Mouse (Mus musculus): ENCODE results near the gene Nrtn. TPM values are rescaled to one million over a fixed set of nuclear protein-coding genes. Genes with fewer than 3 reads are reported as not detected.
A peak's percentile ranks its signal among the peaks of the same experiment; 100 is the strongest.

Gene Nrtn
- polyA plus RNA-seq, 1 experiment from 2014 or later, result 6.3 TPM

DNA sequence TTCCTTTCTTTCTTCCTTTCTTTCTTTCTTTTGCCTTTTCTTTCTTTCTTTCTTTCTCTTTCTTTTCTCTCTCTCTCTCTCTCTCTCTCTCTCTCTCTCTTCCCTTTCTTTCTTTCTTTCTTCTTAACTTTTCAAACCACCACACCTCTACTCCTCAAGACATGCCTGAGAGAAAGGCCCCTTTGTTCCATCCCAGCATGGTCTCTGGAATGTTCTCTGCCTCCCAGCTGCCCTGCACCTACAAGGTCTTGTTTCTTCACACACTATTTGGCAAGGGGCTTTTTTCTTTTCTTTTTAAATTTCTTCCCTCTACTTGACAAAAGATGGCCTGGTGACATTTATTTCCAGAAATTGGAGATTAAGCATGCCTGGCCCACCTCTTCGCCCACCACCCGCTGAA, 27.7 kb downstream of the Nrtn start:
- no peak for DNase-seq (ENCODE audit: low spot score)
- no peaks in the 10 kb centered on the region for H3K27me3 ChIP-seq (ENCODE audit: control insufficient read depth, insufficient read depth, low read length)

DNA sequence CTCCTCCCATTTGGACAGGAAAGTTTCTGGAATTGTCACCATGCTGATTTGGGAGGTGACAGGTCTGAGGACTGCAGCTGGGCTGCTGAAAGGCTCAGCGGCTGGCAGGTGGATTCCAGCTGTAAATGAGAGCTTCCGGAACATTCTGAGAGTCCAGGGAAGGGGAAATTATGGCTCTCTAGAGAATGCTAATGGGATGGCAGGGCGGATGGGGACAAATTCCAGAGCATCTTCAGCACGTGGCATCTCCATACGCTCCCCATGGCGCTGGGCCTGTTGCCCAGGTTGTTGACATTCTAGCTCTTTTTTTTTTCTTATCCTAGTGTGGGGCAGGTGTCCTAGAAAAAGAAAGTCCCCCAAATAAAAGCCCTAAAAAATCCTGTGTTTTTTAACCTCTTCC, 28.2 kb downstream of the Nrtn start:
- Histone ChIP-seq H3K4me1 (ENCODE audit: control insufficient read depth, insufficient read depth, low read length) (peaks cover 3% of the 10 kb centered on the region; the same call in 1 of the 2 replicates), H3K4me2 (ENCODE audit: low read depth) (no peak overlapping the region), H3K27me3 (ENCODE audit: control insufficient read depth, insufficient read depth, low read length) (no peaks in the 10 kb centered on the region), H3K27ac (ENCODE audit: low read depth, low read length) (no peak overlapping the region), H3K36me3 (ENCODE audit: control insufficient read depth, insufficient read depth, low read length) (no peaks in the 10 kb centered on the region), H3K9me3 (ENCODE audit: control insufficient read depth, low read length) (no peaks in the 10 kb centered on the region), H3K9ac (ENCODE audit: low read length) (no peak overlapping the region), H3K4me3 (ENCODE audit: low read depth, low read length) (no peak overlapping the region)
- WGBS, result 50% methylated on average over 6 of the region's 6 CpGs
- DNase-seq (ENCODE audit: low spot score) (no peak), ATAC-seq (ENCODE audit: insufficient read depth, low FRiP score, low TSS enrichment) (no peak)

More for the DNA sequence above, 27.7 kb downstream of the Nrtn start:
- ATAC-seq (ENCODE audit: insufficient read depth, low FRiP score, low TSS enrichment), result no peak
- H3K4me1 ChIP-seq (ENCODE audit: control insufficient read depth, insufficient read depth, low read length), result peaks cover 3% of the 10 kb centered on the region; the same call in 1 of the 2 replicates
- no peaks in the 10 kb centered on the region for H3K36me3 ChIP-seq (ENCODE audit: control insufficient read depth, insufficient read depth, low read length)
- no peak overlapping the region for H3K4me3 ChIP-seq (ENCODE audit: low read depth, low read length)
- H3K27ac ChIP-seq (ENCODE audit: low read depth, low read length), result no peak overlapping the region
- no peak overlapping the region for H3K4me2 ChIP-seq (ENCODE audit: low read depth)
- 61% methylated on average over 2 of the region's 2 CpGs for WGBS
- no peak overlapping the region for H3K9ac ChIP-seq (ENCODE audit: low read length)
- no peaks in the 10 kb centered on the region for H3K9me3 ChIP-seq (ENCODE audit: control insufficient read depth, low read length)

DNA sequence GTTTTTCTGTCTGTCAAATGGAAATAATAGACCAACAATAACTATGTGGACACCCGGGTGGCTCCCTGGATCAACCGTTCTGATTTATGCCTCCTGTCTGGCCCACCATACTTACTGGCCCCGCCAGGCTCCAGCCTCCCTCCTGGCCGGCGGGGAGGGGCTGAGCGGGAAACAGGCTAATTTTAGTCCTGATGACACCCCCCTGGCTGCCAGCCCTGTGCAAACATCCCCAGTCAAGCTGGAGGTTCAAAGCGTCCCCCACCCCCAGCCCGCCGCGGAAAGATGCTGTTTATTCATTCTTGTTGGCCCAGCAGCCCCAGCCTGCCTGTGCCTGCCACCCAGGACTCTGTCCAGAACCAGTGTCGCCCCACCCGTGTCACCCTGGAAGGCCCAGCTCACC, 29.2 kb downstream of the Nrtn start:
- 27% methylated on average over 12 of the region's 12 CpGs for WGBS
- H3K9me3 ChIP-seq (ENCODE audit: control insufficient read depth, low read length), result no peaks in the 10 kb centered on the region
- H3K36me3 ChIP-seq (ENCODE audit: control insufficient read depth, insufficient read depth, low read length), result peaks cover 4% of the 10 kb centered on the region
- no peak overlapping the region for H3K9ac ChIP-seq (ENCODE audit: low read length)
- ATAC-seq (ENCODE audit: insufficient read depth, low FRiP score, low TSS enrichment) (no peak), DNase-seq (ENCODE audit: low spot score) (no peak)
- peaks cover 3% of the 10 kb centered on the region; the same call in 1 of the 2 replicates for H3K4me1 ChIP-seq (ENCODE audit: control insufficient read depth, insufficient read depth, low read length)
- no peaks in the 10 kb centered on the region for H3K27me3 ChIP-seq (ENCODE audit: control insufficient read depth, insufficient read depth, low read length)
- H3K4me3 ChIP-seq (ENCODE audit: low read depth, low read length), result no peak overlapping the region
- no peak overlapping the region; the same call in 1 of the 2 replicates for H3K4me2 ChIP-seq (ENCODE audit: low read depth)
- no peak overlapping the region for H3K27ac ChIP-seq (ENCODE audit: low read depth, low read length)

DNA sequence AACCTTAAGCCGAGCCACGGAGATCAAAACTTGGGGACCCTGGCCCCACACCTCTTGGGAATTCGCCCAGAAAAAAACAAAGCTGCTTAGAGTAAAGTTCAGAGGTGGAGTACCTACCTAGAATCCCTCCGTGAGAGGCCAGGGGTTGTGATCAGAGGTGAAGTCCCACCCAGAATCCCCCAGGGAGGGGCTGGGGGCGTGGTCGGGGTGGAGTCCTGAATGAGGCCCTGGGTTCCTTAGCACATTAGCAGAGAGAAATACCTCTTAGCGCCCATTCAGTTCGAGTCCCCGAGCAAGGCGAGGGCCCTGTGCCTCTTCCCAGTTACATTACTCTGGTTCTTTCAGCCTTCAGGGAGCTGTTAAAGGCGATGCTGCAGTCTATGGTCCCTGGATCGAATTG, 29.7 kb downstream of the Nrtn start:
- no peak for ATAC-seq (ENCODE audit: insufficient read depth, low FRiP score, low TSS enrichment)

DNA sequence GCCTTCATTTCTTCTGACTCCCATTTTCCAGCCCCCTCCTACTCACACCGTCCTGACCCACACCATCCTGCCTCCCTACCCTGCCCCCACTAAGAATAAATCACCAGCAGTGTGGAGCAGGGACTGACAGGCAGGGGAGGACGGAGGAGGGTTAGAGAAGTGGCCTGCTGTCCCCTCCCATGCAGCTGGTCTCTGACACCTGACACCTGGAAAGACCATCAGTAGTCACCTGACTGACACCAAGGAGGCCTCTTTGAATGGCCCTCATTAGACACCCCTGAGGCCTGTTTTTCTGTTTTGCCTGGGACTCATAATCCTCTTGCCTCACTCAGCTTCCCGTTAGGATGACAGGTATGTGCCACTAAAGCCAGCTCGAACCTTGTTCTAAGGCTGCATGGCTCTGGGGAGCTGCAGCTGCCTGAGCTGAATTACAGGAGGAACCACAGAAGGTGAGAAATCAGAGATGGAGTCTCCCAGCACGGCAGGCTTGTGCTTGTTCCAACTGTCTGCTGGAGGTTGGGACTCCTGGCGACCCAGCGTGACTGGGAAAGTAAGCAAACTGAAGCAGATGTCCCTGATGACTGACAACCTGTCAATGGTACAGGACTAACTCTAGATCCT, 30.2 kb downstream of the Nrtn start:
- Histone ChIP-seq H3K4me2 (ENCODE audit: low read depth) (no peak overlapping the region), H3K9me3 (ENCODE audit: control insufficient read depth, low read length) (no peaks in the 10 kb centered on the region), H3K4me3 (ENCODE audit: low read depth, low read length) (no peak overlapping the region), H3K27me3 (ENCODE audit: control insufficient read depth, insufficient read depth, low read length) (no peaks in the 10 kb centered on the region), H3K4me1 (ENCODE audit: control insufficient read depth, insufficient read depth, low read length) (peaks cover 3% of the 10 kb centered on the region; the same call in 1 of the 2 replicates), H3K36me3 (ENCODE audit: control insufficient read depth, insufficient read depth, low read length) (peaks cover 4% of the 10 kb centered on the region), H3K9ac (ENCODE audit: low read length) (no peak overlapping the region), H3K27ac (ENCODE audit: low read depth, low read length) (no peak overlapping the region)
- WGBS, result 7% methylated on average over 7 of the region's 7 CpGs
- DNase-seq (ENCODE audit: low spot score) (no peak), ATAC-seq (ENCODE audit: insufficient read depth, low FRiP score, low TSS enrichment) (no peak)

More for the DNA sequence above, 29.7 kb downstream of the Nrtn start:
- H3K27me3 ChIP-seq (ENCODE audit: control insufficient read depth, insufficient read depth, low read length), result no peaks in the 10 kb centered on the region
- no peak overlapping the region for H3K27ac ChIP-seq (ENCODE audit: low read depth, low read length)
- no peak overlapping the region; the same call in 1 of the 2 replicates for H3K4me2 ChIP-seq (ENCODE audit: low read depth)
- WGBS, result 10% methylated on average over 12 of the region's 12 CpGs
- no peaks in the 10 kb centered on the region for H3K9me3 ChIP-seq (ENCODE audit: control insufficient read depth, low read length)
- H3K9ac ChIP-seq (ENCODE audit: low read length), result no peak overlapping the region
- peaks cover 4% of the 10 kb centered on the region for H3K36me3 ChIP-seq (ENCODE audit: control insufficient read depth, insufficient read depth, low read length)
- H3K4me1 ChIP-seq (ENCODE audit: control insufficient read depth, insufficient read depth, low read length), result peaks cover 3% of the 10 kb centered on the region; the same call in 1 of the 2 replicates
- no peak for DNase-seq (ENCODE audit: low spot score)
- no peak overlapping the region for H3K4me3 ChIP-seq (ENCODE audit: low read depth, low read length)

DNA sequence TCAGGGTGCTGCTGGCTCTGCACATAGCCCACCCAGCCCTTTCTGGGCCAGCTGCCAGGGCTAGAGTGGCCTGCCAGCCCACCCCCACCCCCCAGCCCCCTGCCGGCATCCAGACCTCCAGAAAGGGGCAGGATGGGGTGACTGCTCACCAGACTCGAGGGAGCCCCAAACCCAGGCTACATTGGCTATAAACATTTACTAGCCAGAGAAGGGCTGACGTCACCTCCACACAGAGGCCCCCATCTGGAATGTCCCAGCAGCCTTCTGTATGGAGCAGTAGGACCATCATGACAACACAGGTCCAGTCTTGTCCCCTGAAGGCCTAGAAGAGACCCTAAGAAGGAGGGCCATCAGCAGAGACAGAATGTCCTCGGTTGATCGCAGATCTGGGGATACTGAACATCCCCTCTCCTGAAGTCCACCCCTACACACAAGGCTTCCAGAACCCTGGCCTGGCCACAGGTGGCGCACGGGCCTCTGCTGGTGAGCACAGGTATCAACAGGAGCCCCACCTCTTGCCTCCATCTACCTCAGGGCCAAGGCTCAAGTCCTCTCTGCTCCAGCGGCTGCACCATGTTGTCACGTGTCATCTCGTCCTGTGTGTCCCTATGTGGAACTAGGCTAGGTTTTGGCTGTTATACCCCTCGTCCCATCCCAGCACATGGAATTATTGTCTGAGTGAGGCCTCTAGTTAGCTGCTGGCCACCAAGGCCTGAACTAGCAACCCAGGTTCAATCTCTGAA, 33.7 kb downstream of the Nrtn start:
- no peak overlapping the region for H3K4me2 ChIP-seq (ENCODE audit: low read depth)
- H3K9ac ChIP-seq (ENCODE audit: low read length), result no peak overlapping the region
- H3K4me3 ChIP-seq (ENCODE audit: low read depth, low read length), result no peak overlapping the region
- no peaks in the 10 kb centered on the region for H3K27me3 ChIP-seq (ENCODE audit: control insufficient read depth, insufficient read depth, low read length)
- peaks cover 6% of the 10 kb centered on the region for H3K36me3 ChIP-seq (ENCODE audit: control insufficient read depth, insufficient read depth, low read length)
- DNase-seq (ENCODE audit: low spot score) (no peak), ATAC-seq (ENCODE audit: insufficient read depth, low FRiP score, low TSS enrichment) (no peak)
- peaks cover 3% of the 10 kb centered on the region for H3K4me1 ChIP-seq (ENCODE audit: control insufficient read depth, insufficient read depth, low read length)
- H3K27ac ChIP-seq (ENCODE audit: low read depth, low read length), result no peak overlapping the region
- WGBS, result 88% methylated on average over 11 of the region's 11 CpGs
- no peaks in the 10 kb centered on the region for H3K9me3 ChIP-seq (ENCODE audit: control insufficient read depth, low read length)

DNA sequence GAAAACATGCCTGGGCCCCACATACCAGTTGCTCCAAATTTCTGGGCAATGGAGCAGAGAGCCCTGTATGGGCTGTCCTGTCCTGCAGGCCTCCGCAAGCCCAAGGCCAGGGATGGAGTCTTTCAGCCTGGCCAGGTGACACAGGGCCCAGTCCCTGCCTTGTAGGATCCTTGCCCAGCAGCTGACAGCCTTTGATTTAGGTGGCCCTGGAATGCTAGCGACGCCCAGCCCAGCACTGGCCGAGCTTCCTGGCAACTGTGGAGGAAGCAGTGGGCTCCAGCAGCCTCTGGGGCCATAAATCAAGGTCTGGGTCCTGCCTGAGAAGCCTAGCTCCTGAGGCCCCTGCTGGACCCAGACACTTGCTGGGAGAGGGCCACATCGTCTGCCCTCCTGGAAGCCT, 34.9 kb downstream of the Nrtn start:
- no peaks in the 10 kb centered on the region for H3K9me3 ChIP-seq (ENCODE audit: control insufficient read depth, low read length)
- H3K36me3 ChIP-seq (ENCODE audit: control insufficient read depth, insufficient read depth, low read length), result peaks cover 6% of the 10 kb centered on the region
- 41% methylated on average over 5 of the region's 5 CpGs for WGBS
- H3K27me3 ChIP-seq (ENCODE audit: control insufficient read depth, insufficient read depth, low read length), result no peaks in the 10 kb centered on the region
- H3K4me2 ChIP-seq (ENCODE audit: low read depth), result no peak overlapping the region
- H3K9ac ChIP-seq (ENCODE audit: low read length), result no peak overlapping the region
- ATAC-seq (ENCODE audit: insufficient read depth, low FRiP score, low TSS enrichment) (no peak), DNase-seq (ENCODE audit: low spot score) (no peak)
- H3K4me1 ChIP-seq (ENCODE audit: control insufficient read depth, insufficient read depth, low read length), result peaks cover 4% of the 10 kb centered on the region
- no peak overlapping the region for H3K4me3 ChIP-seq (ENCODE audit: low read depth, low read length)
- no peak overlapping the region for H3K27ac ChIP-seq (ENCODE audit: low read depth, low read length)

DNA sequence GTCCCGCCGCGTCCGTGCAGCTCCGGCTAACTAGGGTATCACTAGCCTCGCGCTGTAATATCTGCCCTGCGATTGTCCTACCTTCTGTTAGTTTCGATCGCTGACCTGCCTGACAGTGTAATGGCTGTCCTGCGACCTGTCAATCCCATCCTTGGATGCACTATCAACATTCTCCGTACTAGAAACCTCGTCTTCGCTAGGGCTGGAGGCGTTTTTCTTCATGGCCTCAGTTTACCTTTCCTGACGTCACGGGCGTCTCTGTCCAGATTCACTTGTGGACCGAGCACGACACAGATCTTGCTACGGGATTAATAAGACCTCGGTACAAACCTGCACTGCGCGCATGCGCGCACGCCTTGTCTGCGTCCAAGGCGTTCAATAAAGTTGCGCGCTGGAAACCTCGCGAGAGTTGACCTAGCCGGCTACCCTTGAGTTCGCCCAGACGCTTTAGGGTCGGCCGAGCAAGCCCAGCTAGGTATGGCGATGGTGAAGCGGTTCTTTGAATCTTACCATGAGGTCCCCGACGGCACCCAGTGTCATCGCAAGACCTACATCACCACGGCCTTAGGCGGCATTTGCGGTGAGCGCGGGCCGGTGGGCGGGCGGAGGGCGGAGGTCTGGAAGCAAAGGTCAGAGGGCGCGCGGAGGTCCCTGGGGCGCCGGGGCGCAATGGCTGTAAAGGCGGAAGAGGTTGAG, 39.8 kb downstream of the Nrtn start, which contains the start of the genes Ndufa11 and Vmac:
Gene Ndufa11, plus strand, starts transcription at position 405 of the 696 bp plus-strand sequence.
Gene Vmac, minus strand, starts transcription at position 660 of the 696 bp plus-strand sequence.
- Histone ChIP-seq H3K4me3 (ENCODE audit: low read depth, low read length) (peak within 1 kb of the TSS; percentile 82), H3K9ac (ENCODE audit: low read length) (peak within 1 kb of the TSS; percentile 90), H3K9me3 (ENCODE audit: control insufficient read depth, low read length) (no peaks in the 10 kb centered on the region), H3K27me3 (ENCODE audit: control insufficient read depth, insufficient read depth, low read length) (no peaks in the 10 kb centered on the region), H3K36me3 (ENCODE audit: control insufficient read depth, insufficient read depth, low read length) (peaks cover 2% of the 10 kb centered on the region), H3K27ac (ENCODE audit: low read depth, low read length) (peak within 1 kb of the TSS; percentile 73), H3K4me1 (ENCODE audit: control insufficient read depth, insufficient read depth, low read length) (peaks cover 10% of the 10 kb centered on the region; the same call in 1 of the 2 replicates), H3K4me2 (ENCODE audit: low read depth) (peak within 1 kb of the TSS; percentile 72)
- ATAC-seq (ENCODE audit: insufficient read depth, low FRiP score, low TSS enrichment), result peak; percentile 78
- WGBS, result under 1% methylated on average over 59 of the region's 59 CpGs
- DNase-seq (ENCODE audit: low spot score), result peak; percentile 99
